11 mouse cellular contexts compared by ENCODE assay signal in genomic region chrX:11432403-11433004, GRCm38 (mm10).
DNase-seq lines count a peak whose midpoint lies in the region; ATAC-seq lines count a peak whose summit lies in the region.
"Had no signal": no experiment of that assay in that cellular context is flagged by ENCODE, and none has a peak within 500 bp of the region (broad histone marks: within the 10 kb centered on the region; RNA-seq: fewer than 3 reads in every experiment).

No protein-coding gene starts in this region.

- H3K4me3 ChIP-seq in liver, embryonic 12.5 days, result no peak overlapping the region
- H3K4me3 ChIP-seq in midbrain, embryonic 13.5 days (replicated peaks), result no peak overlapping the region
- H3K4me3 ChIP-seq: liver, embryonic 13.5 days had no signal

- 67% methylated on average over 12 of the region's 12 CpGs for WGBS in liver, embryonic 12.5 days (ENCODE audit: insufficient replicate concordance)
- 58% methylated on average over 12 of the region's 12 CpGs for WGBS in midbrain, embryonic 13.5 days

- H3K4me2 ChIP-seq in liver, embryonic 12.5 days, result no peak overlapping the region
- H3K4me2 ChIP-seq in midbrain, embryonic 13.5 days (replicated peaks), result no peak overlapping the region
- H3K4me2 ChIP-seq: liver, embryonic 13.5 days had no signal

- H3K27me3 ChIP-seq in liver, embryonic 12.5 days (replicated peaks), result no peaks in the 10 kb centered on the region; the same call in 1 of the 2 replicates
- peaks cover 32% of the 10 kb centered on the region; the same call in 1 of the 2 replicates for H3K27me3 ChIP-seq in midbrain, embryonic 13.5 days

- H3K4me1 ChIP-seq in liver, embryonic 12.5 days, result no peaks in the 10 kb centered on the region
- H3K4me1 ChIP-seq in midbrain, embryonic 13.5 days (replicated peaks), result peaks cover 44% of the 10 kb centered on the region
- H3K4me1 ChIP-seq: liver, embryonic 13.5 days had no signal

- ATAC-seq in liver, embryonic 12.5 days, result no peak
- 0 out of 2 replicates have a peak, but pooled peaks have one; percentile 27 for ATAC-seq in midbrain, embryonic 13.5 days

- H3K36me3 ChIP-seq in liver, embryonic 12.5 days, result no peaks in the 10 kb centered on the region
- H3K36me3 ChIP-seq in midbrain, embryonic 13.5 days, result no peaks in the 10 kb centered on the region
- H3K36me3 ChIP-seq: liver, embryonic 13.5 days had no signal

- H3K9ac ChIP-seq in liver, embryonic 12.5 days, result no peak overlapping the region
- 0 out of 2 replicates have a peak overlapping the region, but pooled peaks have one; percentile 2 for H3K9ac ChIP-seq in midbrain, embryonic 13.5 days (replicated peaks)
- H3K9ac ChIP-seq: liver, embryonic 13.5 days had no signal

- H3K27ac ChIP-seq in liver, embryonic 12.5 days, result no peak overlapping the region
- peak overlapping the region; percentile 39 for H3K27ac ChIP-seq in midbrain, embryonic 13.5 days
- H3K27ac ChIP-seq: liver, embryonic 13.5 days had no signal

- peak; percentile 32 for DNase-seq in embryo, embryonic 11 days
- DNase-seq in embryo, embryonic 10.5 days (ENCODE audit: low spot score), result no peak
- peak; percentile 7 for DNase-seq in liver
- DNase-seq in forelimb bud, embryonic 11.5 days (ENCODE audit: low read depth, low spot score), result peak; percentile 36
- DNase-seq in layer of hippocampus, postnatal 14 days (ENCODE audit: low spot score in 2 of 2), result no peak
- no peak for DNase-seq in thymus, postnatal 25 days
- DNase-seq: heart, postnatal 36 days; liver, embryonic 13.5 days; thymus, adult 18-20 months had no signal

- no peaks in the 10 kb centered on the region for H3K9me3 ChIP-seq in liver, embryonic 12.5 days (replicated peaks)
- no peaks in the 10 kb centered on the region for H3K9me3 ChIP-seq in midbrain, embryonic 13.5 days
- H3K9me3 ChIP-seq: liver, embryonic 13.5 days had no signal

Comparison
In these comparisons a context has a peak if more than half of its experiments do, and no peak if none do; other contexts are left out.
1. DNase-seq: peak in embryo, embryonic 11 days (single experiment), liver (single experiment) and forelimb bud, embryonic 11.5 days (single experiment); none in embryo, embryonic 10.5 days (single experiment), layer of hippocampus, postnatal 14 days (0 of 2) and thymus, postnatal 25 days (single experiment).